Mouse (Mus musculus): ENCODE results near the gene Banp. TPM values are rescaled to one million over a fixed set of nuclear protein-coding genes. Genes with fewer than 3 reads are reported as not detected.

Banp gene
- polyA plus RNA-seq, 1 experiment from 2014 or later = 49.9 TPM

GRCm38 (mm10) chr8:122062508-122063223, 113.1 kb downstream of the Banp start:
- WGBS = 83% methylated on average over 12 of the region's 12 CpGs
- H3K9ac ChIP-seq (ENCODE audit: low read depth, low read length) = no peak overlapping the region
- no peak overlapping the region for H3K4me3 ChIP-seq (ENCODE audit: low read length)
- ATAC-seq = no peak
- no peaks in the 10 kb centered on the region for H3K9me3 ChIP-seq (ENCODE audit: control insufficient read depth, low read length)
- H3K27ac ChIP-seq (ENCODE audit: low read depth, low read length) = no peak overlapping the region
- no peaks in the 10 kb centered on the region for H3K27me3 ChIP-seq (replicated peaks; ENCODE audit: control insufficient read depth, insufficient read depth, low read length)
- no peaks in the 10 kb centered on the region for H3K4me1 ChIP-seq (ENCODE audit: control insufficient read depth, insufficient read depth, low read depth, low read length)
- no peak overlapping the region for H3K4me2 ChIP-seq (ENCODE audit: low read length)
- no peaks in the 10 kb centered on the region for H3K36me3 ChIP-seq (ENCODE audit: control insufficient read depth, insufficient read depth, low read length)

DNA sequence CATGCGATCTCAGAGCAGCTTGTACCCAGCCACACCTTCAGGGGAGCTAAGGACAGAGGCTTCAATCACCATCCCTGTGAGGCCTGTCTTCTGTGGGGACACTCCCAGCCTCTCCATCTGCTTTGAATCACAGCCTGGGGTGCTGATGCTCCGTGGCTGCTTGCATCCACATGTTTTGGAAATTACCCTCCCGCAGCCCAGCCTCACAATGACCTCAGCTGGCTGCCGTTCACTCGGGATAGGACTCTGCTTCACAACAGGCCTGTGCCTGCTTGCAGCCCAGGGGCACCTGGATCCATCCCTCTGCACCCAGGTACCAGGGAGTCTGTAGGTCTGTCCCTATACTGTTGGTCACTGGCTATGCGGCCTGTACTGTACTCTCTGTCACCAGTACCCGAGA, 114.8 kb downstream of the Banp start:
- Histone ChIP-seq H3K4me2 (ENCODE audit: low read length) (no peak overlapping the region), H3K4me3 (ENCODE audit: low read length) (no peak overlapping the region), H3K36me3 (ENCODE audit: control insufficient read depth, insufficient read depth, low read length) (no peaks in the 10 kb centered on the region), H3K27ac (ENCODE audit: low read depth, low read length) (no peak overlapping the region), H3K9me3 (ENCODE audit: control insufficient read depth, low read length) (no peaks in the 10 kb centered on the region), H3K9ac (ENCODE audit: low read depth, low read length) (no peak overlapping the region), H3K27me3 (replicated peaks; ENCODE audit: control insufficient read depth, insufficient read depth, low read length) (no peaks in the 10 kb centered on the region), H3K4me1 (ENCODE audit: control insufficient read depth, insufficient read depth, low read depth, low read length) (no peaks in the 10 kb centered on the region)
- ATAC-seq = no peak
- 65% methylated on average over 7 of the region's 7 CpGs for WGBS

DNA sequence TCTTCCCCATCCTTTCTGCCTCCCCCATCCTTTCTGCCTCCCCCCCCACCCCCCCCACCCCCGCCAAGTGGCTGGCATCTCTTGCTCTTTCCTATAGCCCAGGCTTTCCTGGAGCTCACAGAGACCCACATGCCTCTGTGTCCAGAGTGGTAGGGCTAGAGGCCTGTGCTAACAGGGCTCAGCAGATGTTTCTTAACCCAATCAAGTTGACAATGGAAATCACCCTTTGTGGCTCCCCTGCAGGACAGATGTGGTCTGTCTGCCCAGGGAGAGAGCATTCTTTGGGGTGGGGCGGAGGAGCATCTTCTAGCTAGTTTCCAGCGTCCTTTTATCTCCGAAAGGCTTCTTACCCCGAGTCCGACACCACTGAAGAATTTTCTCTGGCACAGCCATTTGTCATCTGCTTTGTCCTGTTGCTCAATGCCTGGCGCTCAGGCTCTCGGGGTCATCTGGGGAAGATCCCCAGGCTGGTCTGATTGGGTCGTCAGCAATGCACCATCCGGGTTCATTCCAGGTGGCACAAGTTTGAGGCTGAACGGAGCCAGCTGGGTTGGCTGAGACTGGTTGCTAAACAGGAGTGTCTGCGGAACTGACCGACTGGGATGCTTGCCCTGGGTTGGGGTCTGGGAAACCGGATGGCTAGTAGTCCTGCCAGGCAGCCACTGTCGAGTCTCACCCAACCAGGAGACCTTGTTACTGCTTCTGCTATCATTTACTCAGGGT, 118.4 kb downstream of the Banp start:
- Histone ChIP-seq H3K27me3 (replicated peaks; ENCODE audit: control insufficient read depth, insufficient read depth, low read length) (no peaks in the 10 kb centered on the region), H3K4me1 (ENCODE audit: control insufficient read depth, insufficient read depth, low read depth, low read length) (no peaks in the 10 kb centered on the region), H3K4me3 (ENCODE audit: low read length) (no peak overlapping the region), H3K4me2 (ENCODE audit: low read length) (no peak overlapping the region), H3K9ac (ENCODE audit: low read depth, low read length) (no peak overlapping the region), H3K27ac (ENCODE audit: low read depth, low read length) (no peak overlapping the region), H3K36me3 (ENCODE audit: control insufficient read depth, insufficient read depth, low read length) (no peaks in the 10 kb centered on the region), H3K9me3 (ENCODE audit: control insufficient read depth, low read length) (no peaks in the 10 kb centered on the region)
- no peak for ATAC-seq
- WGBS = 51% methylated on average over 15 of the region's 15 CpGs

GRCm38 (mm10) chr8:122068609-122069008, 119.1 kb downstream of the Banp start:
- WGBS = 77% methylated on average over 13 of the region's 13 CpGs
- H3K27me3 ChIP-seq (replicated peaks; ENCODE audit: control insufficient read depth, insufficient read depth, low read length) = no peaks in the 10 kb centered on the region
- H3K9ac ChIP-seq (ENCODE audit: low read depth, low read length) = no peak overlapping the region
- no peaks in the 10 kb centered on the region for H3K4me1 ChIP-seq (ENCODE audit: control insufficient read depth, insufficient read depth, low read depth, low read length)
- no peak for ATAC-seq
- H3K4me3 ChIP-seq (ENCODE audit: low read length) = no peak overlapping the region
- H3K9me3 ChIP-seq (ENCODE audit: control insufficient read depth, low read length) = no peaks in the 10 kb centered on the region
- H3K27ac ChIP-seq (ENCODE audit: low read depth, low read length) = no peak overlapping the region
- no peak overlapping the region for H3K4me2 ChIP-seq (ENCODE audit: low read length)
- H3K36me3 ChIP-seq (ENCODE audit: control insufficient read depth, insufficient read depth, low read length) = no peaks in the 10 kb centered on the region

DNA sequence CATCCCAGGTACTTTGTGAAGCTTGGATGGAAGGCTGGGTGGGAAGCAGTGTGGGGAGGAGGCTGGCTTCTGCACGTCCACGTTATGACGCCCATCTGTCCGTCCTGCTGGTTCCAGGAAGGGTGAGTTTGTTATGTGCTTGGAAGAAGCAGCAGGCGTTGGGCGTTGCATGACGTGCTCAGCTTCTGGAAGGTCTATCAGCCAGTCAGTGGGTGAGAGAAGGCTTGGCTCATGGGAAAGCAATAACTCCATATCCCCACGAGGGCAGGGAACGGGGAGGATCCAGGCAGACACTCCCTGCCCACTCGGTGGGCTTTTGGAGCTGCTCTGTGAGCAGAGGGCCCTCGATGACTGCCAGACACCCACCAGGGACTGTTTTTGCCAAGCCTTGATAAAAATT, 119.7 kb downstream of the Banp start:
- Histone ChIP-seq H3K4me2 (ENCODE audit: low read length) (no peak overlapping the region), H3K27ac (ENCODE audit: low read depth, low read length) (no peak overlapping the region), H3K27me3 (replicated peaks; ENCODE audit: control insufficient read depth, insufficient read depth, low read length) (no peaks in the 10 kb centered on the region), H3K9ac (ENCODE audit: low read depth, low read length) (no peak overlapping the region), H3K4me3 (ENCODE audit: low read length) (no peak overlapping the region), H3K9me3 (ENCODE audit: control insufficient read depth, low read length) (no peaks in the 10 kb centered on the region), H3K36me3 (ENCODE audit: control insufficient read depth, insufficient read depth, low read length) (no peaks in the 10 kb centered on the region), H3K4me1 (ENCODE audit: control insufficient read depth, insufficient read depth, low read depth, low read length) (no peaks in the 10 kb centered on the region)
- ATAC-seq = no peak
- 86% methylated on average over 11 of the region's 11 CpGs for WGBS

DNA sequence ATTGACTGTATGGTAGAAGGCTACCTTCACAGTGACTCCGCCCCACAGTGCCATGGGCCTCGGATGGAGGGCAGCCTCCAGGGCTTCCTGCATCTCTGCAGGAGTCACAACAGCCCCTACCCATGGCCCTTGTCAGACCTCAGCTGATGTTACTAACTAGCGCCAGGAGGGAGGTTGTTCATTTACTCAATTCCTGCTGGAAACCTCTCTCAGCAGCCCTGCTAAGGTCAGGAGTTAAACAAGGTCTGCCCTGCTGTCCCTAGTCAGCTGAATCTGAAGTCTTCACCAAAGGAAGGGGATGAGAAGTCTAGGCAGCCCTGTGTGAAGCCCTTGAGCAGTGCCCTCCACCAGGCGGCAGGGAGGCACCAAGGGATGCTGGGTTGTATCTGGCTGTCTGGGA, 121.6 kb downstream of the Banp start:
- Histone ChIP-seq H3K4me2 (ENCODE audit: low read length) (no peak overlapping the region), H3K9ac (ENCODE audit: low read depth, low read length) (no peak overlapping the region), H3K27ac (ENCODE audit: low read depth, low read length) (no peak overlapping the region), H3K9me3 (ENCODE audit: control insufficient read depth, low read length) (no peaks in the 10 kb centered on the region), H3K27me3 (replicated peaks; ENCODE audit: control insufficient read depth, insufficient read depth, low read length) (no peaks in the 10 kb centered on the region), H3K36me3 (ENCODE audit: control insufficient read depth, insufficient read depth, low read length) (no peaks in the 10 kb centered on the region), H3K4me1 (ENCODE audit: control insufficient read depth, insufficient read depth, low read depth, low read length) (no peaks in the 10 kb centered on the region), H3K4me3 (ENCODE audit: low read length) (no peak overlapping the region)
- no peak for ATAC-seq
- 63% methylated on average over 4 of the region's 4 CpGs for WGBS

DNA sequence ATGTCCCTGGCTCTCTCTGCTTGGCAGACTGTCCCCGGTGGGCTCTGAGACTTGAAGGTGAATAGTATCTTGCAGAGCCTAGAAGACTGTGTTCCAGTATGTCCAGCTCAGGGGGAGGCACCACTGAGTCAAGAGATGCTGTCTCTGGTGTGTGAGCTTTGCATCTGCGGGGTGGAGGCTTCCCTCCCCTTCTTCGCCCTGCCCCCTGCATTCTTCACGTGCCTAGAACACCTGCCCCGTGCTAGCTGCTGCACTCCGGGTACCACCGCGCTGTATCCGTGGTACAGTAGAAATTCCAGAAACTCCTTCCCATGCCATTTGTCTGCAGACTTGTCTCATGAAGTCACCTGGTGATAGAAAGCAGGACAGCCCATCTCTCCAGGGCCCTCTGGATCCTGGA, 124.4 kb downstream of the Banp start:
- no peaks in the 10 kb centered on the region for H3K36me3 ChIP-seq (ENCODE audit: control insufficient read depth, insufficient read depth, low read length)
- no peak overlapping the region for H3K4me2 ChIP-seq (ENCODE audit: low read length)
- no peak overlapping the region for H3K9ac ChIP-seq (ENCODE audit: low read depth, low read length)
- no peak overlapping the region for H3K27ac ChIP-seq (ENCODE audit: low read depth, low read length)
- 87% methylated on average over 9 of the region's 9 CpGs for WGBS
- H3K4me3 ChIP-seq (ENCODE audit: low read length) = no peak overlapping the region
- no peaks in the 10 kb centered on the region for H3K9me3 ChIP-seq (ENCODE audit: control insufficient read depth, low read length)
- H3K4me1 ChIP-seq (ENCODE audit: control insufficient read depth, insufficient read depth, low read depth, low read length) = no peaks in the 10 kb centered on the region
- ATAC-seq = no peak
- H3K27me3 ChIP-seq (replicated peaks; ENCODE audit: control insufficient read depth, insufficient read depth, low read length) = no peaks in the 10 kb centered on the region

GRCm38 (mm10) chr8:122074442-122074841, 124.9 kb downstream of the Banp start:
- ATAC-seq = no peak
- H3K9me3 ChIP-seq (ENCODE audit: control insufficient read depth, low read length) = no peaks in the 10 kb centered on the region
- H3K4me2 ChIP-seq (ENCODE audit: low read length) = no peak overlapping the region
- no peak overlapping the region for H3K4me3 ChIP-seq (ENCODE audit: low read length)
- no peak overlapping the region for H3K27ac ChIP-seq (ENCODE audit: low read depth, low read length)
- 81% methylated on average over 9 of the region's 9 CpGs for WGBS
- H3K36me3 ChIP-seq (ENCODE audit: control insufficient read depth, insufficient read depth, low read length) = no peaks in the 10 kb centered on the region
- H3K9ac ChIP-seq (ENCODE audit: low read depth, low read length) = no peak overlapping the region
- H3K27me3 ChIP-seq (replicated peaks; ENCODE audit: control insufficient read depth, insufficient read depth, low read length) = no peaks in the 10 kb centered on the region
- no peaks in the 10 kb centered on the region for H3K4me1 ChIP-seq (ENCODE audit: control insufficient read depth, insufficient read depth, low read depth, low read length)

DNA sequence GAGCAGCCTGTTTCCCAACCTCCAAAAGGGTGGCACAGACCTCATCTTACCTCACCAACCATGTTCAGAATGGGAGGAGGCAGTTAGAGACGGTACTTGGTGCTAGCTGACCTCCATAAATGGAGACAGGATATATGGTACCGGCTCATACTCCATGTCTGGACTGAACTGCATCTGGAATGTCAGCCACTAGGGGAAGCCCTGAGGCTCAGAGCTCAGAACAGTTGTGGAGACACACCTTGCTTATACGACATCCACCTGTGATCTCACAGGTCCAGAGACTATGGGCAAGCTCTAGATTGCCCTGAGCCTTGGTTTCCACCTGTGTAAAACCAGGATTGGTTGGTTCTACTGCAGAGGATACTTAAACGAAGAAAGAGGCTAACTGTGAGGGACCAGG, 125.4 kb downstream of the Banp start:
- no peak for ATAC-seq
- 88% methylated on average over 4 of the region's 4 CpGs for WGBS
- no peaks in the 10 kb centered on the region for H3K4me1 ChIP-seq (ENCODE audit: control insufficient read depth, insufficient read depth, low read depth, low read length)
- no peak overlapping the region for H3K9ac ChIP-seq (ENCODE audit: low read depth, low read length)
- no peak overlapping the region for H3K27ac ChIP-seq (ENCODE audit: low read depth, low read length)
- no peaks in the 10 kb centered on the region for H3K36me3 ChIP-seq (ENCODE audit: control insufficient read depth, insufficient read depth, low read length)
- H3K9me3 ChIP-seq (ENCODE audit: control insufficient read depth, low read length) = no peaks in the 10 kb centered on the region
- H3K4me2 ChIP-seq (ENCODE audit: low read length) = no peak overlapping the region
- H3K4me3 ChIP-seq (ENCODE audit: low read length) = no peak overlapping the region
- H3K27me3 ChIP-seq (replicated peaks; ENCODE audit: control insufficient read depth, insufficient read depth, low read length) = no peaks in the 10 kb centered on the region

All from hindbrain, embryonic 16.5 days (tissue).